Mouse (Mus musculus) adrenal gland, adult 2 months (tissue): ENCODE data around the gene Stum. TPM values are rescaled to one million over a fixed set of nuclear protein-coding genes. Genes with fewer than 3 reads are reported as not detected.
A peak's percentile ranks its signal among the peaks of the same experiment; 100 is the strongest.

Experiments used
- DNase-seq: peaks from one replicate; pipeline ENCODE4 v3.0.0; 2021
- polyA plus RNA-seq: library from polyadenylated mRNA; depleted of rRNA; stranded (reverse); fragments of >200 nt; gene quantifications from 2 replicates; pipeline ENCODE4 v1.2.3, GENCODE M21; 2012
- total RNA-seq, 2 experiments: library from RNA; stranded (reverse); gene quantifications; 2 replicates each; pipeline ENCODE4 v1.2.3; 2021

The Stum gene
- total and polyA plus RNA-seq, 3 experiments, result 0.19 to 0.63 (median 0.52) TPM

DNA sequence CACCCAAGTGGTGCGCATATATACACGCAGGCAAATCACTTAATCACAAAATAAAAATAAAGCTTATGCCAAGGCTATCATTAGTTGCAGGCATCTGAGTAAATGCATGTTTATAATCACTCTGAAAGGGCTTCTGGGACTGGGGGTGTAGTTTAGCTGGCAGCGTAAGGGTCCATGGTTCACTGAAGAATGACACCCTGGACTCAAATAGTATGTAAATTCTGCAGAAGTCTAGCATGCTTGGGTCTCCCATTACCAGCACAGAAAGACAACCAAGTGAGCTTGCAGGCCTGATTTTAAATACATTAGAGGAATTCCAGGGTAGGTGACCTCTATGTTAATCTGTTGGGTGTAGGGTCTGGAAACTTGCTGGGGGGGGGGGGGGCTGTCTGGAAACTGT is 16.5 kb upstream of the Stum start:
- no peak for DNase-seq

DNA sequence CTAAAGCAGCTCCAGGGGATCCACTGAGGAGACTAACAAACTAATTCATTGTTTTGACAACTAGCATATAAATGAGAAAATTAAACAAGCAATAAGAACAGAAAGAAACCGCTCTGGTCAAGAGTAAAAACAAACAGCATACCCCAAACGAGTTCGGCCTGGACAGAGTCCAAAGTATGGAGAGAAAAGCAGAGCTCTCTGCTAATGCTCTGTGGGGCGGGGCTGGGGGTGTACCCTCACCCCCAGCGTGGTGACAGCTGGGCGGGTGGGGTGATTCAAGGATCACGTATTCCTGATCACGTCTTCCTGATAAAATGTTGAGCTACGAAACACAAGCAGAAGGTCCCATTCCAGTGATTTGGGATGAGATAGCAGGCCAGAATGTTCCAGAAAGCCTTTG is 9.5 kb upstream of the Stum start:
- DNase-seq, result no peak

DNA sequence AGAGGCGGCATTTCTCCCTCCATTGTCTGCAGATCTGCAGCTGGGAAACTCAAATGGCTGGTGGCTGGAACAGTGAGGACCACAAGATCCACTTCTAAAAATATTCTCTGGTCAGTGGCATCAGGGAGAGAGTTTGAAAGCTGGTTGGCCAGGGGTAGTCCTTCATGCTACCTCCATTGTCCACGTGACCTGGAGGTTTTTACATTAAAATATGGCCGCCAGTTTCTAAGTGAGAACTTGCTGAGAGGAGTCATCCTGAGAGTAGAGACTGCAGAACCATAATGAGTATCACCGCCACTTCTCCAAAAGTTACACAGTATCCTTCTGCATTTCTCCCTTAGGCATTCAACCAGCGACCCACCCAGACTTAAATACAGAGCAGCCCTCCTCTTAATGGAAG is 2.0 kb upstream of the Stum start:
- DNase-seq, result no peak

DNA sequence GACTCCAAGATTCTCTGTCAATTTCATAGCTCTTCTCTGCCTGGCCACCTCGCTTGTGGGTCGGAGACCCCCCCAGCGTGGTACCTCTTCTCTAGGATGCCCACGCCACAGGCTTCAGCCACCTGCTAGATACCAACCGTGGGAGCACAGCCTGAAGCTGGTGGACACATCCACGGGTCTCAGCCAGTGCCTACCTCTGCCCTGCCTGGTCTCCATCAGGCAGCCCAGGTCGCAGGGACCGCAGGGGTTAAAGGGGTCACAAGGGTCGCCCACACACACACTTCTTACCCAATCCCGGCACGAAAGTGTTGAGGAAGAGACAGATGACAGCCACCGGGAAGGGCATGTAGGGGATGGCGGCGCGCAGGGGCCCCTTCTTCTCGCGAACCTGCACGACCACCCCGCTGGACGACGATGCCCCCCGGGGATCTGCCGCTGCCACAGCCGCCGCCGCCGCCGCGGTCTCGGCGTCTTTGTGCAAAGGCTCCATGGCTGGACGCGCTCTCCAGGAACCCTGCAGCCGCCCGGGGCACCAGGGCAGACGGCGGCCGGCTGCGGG is 385 bp downstream of the Stum start:
- no peak for DNase-seq

GRCm38 (mm10) chr1:180481956-180482355 is 1.3 kb downstream of the Stum start:
- DNase-seq, result no peak

GRCm38 (mm10) chr1:180481331-180481730 is 2.0 kb downstream of the Stum start:
- no peak for DNase-seq

DNA sequence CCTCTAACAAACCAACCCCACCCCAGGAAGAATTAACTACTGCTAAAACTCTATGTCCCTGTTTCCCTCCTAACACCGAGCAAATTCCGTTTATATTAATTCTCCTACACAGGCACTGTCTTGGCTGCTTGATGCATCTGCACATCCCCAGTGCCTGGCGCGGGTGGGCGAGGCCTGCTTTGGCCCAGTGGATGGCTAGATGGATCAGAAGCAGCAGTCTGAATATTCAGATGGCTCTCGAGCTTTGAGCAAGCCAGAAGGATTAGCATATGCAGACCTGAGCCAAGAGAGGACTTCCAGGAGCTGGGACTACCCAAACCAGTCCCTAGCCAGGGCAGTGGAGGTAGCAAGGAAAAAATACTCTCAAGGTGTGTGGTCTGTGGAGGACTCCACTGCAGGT is 3.0 kb downstream of the Stum start:
- DNase-seq, result no peak

DNA sequence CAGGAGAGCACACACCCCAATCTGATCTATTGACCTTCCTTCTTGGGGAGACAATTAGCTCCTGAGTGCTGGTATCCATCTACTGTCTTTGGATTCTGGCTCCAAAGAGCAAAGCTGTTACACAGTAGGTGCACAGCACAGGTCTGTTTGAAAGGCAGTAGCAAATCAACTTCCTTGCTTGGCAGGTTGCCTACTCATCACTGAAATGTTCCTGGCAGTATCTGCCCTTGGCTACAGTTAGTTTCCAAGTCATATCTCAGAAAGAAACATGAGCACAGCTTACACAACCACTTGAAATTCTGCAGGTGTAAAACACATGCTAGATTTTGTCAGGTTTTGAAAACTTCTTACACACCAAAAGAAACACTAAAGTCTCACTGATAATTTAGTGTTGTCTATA is 9.7 kb downstream of the Stum start:
- peak; percentile 26 for DNase-seq

- DNase-seq, result no peak
Observed at GRCm38 (mm10) chr1:180468004-180468403, 15.3 kb downstream of the Stum start.

DNA sequence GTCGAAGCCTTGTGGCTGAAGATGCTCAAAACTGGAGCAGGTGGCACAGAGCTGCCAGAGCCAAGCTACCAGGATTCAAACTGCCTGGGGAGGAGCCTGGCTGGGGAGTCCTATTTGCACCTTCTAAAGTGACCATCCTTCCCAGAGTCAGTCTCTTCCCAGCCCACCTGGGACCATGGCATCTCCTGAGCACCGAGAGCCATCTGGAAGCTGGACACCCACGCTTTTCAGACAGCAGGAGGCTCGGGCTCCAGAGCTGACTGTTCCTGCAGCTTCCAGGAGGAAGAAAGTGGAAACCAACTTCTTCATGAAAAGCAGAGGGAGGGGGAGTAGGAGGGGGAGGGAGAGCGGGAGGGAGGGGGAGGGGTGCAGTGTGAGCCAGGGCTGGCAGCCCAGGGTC is 17.7 kb downstream of the Stum start:
- DNase-seq, result no peak

- no peak for DNase-seq
Observed at GRCm38 (mm10) chr1:180464357-180464756, 18.9 kb downstream of the Stum start.

DNA sequence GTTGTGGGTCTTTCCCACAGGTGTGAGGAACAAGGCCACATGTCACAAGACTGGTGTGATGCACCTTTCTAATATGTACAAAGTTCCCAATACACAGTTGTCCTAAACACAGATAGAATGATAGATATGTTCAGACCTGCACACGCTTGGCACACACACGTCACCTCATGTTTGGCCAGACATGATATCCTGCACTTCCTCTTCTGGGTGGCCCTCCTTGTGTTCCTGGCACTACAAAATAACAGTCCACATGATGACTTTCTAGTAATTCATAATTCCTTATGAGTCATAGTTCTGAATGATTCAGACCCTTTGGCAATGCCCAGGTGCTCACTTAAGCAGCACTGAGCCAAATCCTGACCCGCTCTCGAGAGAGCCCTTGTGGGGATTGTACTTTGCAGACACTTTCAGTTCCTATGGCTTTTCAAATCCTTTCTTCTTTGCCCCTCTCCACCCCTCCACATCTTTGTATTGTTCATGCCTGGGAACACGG is 20.3 kb downstream of the Stum start:
- DNase-seq, result no peak

DNA sequence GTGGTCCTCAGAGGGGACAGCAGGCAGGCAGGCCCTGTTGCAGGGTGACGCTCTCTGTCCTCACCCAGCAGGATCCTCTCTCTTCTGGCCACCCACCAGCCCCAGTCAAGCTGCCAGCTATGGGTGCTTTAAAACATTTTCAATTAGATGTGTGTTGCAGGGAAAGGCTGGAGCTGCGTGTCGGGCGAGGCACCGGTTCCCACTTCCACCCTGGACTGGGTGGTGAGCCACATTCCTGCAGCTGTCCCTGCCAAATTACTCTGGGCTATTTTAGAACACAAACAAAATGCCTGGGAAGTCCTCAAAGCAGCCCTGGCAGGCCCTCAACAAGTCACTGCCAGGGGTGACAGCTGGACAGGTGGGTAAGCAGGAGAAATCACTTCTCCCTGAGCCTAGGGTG is 20.9 kb downstream of the Stum start:
- no peak for DNase-seq

DNA sequence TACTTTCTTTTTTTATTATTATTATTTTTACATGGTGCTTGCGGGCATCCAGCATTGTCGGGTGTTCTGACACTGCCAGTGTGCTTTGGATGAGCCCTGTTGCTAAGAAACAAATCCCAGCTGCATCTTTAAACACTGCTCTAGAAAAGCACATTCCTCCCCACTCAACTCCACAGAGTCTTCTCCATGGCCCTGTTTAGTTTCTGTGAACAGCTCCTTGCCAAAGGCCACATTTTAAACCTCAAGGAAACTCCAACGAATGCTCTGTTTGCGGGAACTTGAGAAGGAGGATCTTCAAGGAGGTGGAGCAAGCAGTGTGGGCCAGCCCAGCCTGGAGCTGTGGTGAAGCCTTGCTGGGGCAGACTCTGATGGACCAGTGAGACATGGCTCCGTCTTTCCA is 22.6 kb downstream of the Stum start:
- DNase-seq, result no peak

DNA sequence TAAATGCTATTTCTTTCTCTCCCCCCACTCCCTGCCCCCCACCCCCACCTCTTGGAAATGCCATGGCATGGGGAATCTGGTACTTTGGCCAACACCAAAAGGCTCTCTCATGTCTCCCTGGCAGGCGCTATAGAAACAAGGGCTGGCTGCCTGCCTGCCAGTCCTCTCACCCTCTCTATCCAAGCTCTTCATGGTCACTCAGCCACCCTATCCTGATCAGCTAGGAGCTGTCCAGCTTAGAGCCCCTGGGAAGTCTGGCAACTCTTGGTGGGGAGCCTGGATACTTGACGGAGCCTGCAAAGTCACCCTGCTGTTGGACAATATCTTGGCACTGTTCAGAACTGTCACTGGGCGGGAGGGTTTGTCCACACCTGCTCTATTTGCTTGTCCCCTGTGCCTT is 24.6 kb downstream of the Stum start:
- DNase-seq, result no peak

DNA sequence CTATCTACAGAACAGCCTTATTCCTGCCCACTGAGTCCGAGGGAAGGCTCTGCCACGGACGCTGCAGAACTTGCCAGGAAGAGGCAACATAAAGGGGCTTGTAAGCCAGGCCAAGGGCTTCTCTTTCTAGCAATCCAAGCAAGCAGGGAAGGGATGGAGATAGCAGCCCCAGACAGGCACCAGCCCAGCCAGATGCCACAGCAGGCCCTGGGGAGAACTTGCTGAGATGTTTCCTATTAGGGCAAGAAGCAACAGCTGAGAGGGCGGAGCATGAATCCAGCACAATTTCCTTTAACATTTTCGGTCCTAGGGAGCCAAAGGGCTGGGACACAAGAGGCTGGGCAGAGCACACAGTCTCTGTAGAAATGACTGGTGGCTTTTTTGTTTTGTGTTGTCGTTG is 25.0 kb downstream of the Stum start:
- DNase-seq, result peak; percentile 18

GRCm38 (mm10) chr1:180449641-180450040 is 33.7 kb downstream of the Stum start:
- DNase-seq, result no peak

GRCm38 (mm10) chr1:180444411-180444810 is 38.9 kb downstream of the Stum start:
- DNase-seq, result no peak

GRCm38 (mm10) chr1:180439496-180439895 is 43.8 kb downstream of the Stum start:
- DNase-seq, result no peak

DNA sequence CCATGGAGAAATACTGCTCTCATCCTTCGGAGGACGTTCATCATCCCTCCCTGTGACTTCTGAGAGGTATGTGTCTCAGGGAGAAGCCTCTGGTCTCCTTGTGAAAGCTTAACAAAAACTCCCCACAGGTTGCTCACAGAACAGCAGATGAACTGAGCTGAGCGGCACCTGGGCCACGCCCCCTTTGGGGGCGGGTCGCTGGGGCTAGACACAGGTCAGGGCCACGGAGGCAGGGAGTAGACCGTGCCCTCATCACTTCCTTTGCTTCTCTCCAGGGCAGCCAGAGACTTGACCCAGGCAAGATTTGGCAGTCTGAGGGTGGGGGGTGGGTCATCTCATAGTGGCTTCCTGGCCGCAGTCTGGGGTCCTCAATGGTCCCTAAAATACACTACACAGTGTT is 48.4 kb downstream of the Stum start:
- DNase-seq, result no peak

DNA sequence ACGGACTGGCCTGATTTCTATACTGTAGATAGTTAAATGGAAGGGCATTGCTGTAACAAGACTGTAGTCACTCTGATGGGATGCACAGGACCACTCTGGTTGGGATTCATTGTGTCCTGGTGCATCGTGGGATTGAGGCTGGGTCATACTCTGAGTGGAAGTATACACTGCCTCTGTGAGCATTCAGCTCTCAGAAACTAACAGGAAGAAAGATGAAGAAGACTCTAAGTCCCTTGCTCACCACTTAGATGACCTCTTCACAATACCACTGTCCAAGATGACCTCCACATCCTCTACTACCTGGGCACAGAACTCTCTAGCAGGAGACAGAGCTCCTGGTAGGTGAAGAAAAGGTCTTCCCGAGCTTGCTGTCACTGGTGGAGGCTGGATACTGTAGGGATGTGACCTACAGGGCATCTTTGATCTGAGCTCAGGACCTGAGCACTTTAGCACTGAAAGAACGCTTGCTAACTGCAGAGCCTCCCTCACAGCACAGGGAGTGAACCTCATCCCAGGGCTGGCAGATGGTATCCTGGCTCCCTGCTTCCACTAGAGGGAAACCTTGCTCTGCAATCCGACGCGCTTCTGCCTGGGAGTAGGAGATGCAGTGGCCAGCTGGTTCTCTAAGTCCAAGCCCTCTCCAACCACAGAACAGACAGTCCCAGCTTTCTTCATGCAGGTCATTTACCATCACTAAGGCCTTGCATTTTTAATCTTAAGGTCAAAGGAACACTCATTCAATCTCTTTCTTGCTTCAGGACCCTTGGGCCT is 49.3 kb downstream of the Stum start:
- DNase-seq, result peak; percentile 62

- no peak for DNase-seq
Observed at GRCm38 (mm10) chr1:180433098-180433538, 50.2 kb downstream of the Stum start.

- no peak for DNase-seq
Observed at GRCm38 (mm10) chr1:180431833-180432232, 51.5 kb downstream of the Stum start.

DNA sequence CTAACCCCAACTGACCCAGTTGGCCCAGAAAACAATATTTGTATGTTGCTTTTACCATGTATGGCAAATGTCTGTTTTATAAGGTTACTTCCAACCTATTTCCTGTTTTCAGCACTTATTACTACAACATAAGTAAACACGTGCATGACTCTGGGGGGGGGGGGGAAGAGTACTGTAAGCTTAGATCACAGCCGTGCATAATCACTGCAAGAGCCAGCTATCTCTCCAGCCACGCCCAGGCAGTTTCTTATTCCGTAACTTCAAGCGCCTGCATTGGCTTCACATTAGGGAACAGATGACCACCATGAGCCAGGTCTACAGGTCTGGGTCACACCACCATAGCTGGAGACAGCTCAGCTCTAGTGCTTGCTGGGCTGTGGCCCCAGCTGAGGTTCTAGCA is 53.5 kb downstream of the Stum start:
- DNase-seq, result no peak
